Mouse (Mus musculus) c-Kit-negative CD71-positive TER-119-positive erythroid progenitor cells, embryonic 14.5 days (primary cell): Measurements from ENCODE around the gene Knop1.

ENCODE experiments used
- DNase-seq: peaks from one replicate; pipeline ENCODE4 v3.0.0-alpha.2; 2013; ENCODE audit warnings: low read depth, low spot score

Knop1 gene

DNA sequence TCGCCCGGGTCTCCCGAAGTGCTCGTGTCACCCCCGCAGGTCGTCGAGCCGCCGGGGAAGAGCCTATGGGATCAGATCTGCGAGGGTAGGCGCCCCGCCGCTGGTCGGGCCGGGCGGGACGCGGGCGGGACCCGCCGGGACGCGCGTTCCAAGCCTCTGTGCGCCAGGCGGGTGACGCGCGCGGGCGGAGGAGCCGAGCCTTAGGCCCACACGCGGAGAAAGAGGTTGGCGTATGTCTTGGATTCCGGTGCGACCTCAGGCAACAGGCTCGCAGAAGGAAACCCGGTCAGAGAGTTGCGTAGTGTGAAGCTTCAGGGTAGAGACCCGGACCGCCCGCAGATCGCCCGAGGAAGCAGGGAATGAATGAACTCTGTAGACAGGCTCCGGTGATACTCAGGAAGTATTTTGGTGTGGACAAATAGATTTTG is at the start of gene Knop1:
Knop1 (minus strand) TSS at position 378 of the 428 bp plus-strand sequence.
- no peak for DNase-seq

DNA sequence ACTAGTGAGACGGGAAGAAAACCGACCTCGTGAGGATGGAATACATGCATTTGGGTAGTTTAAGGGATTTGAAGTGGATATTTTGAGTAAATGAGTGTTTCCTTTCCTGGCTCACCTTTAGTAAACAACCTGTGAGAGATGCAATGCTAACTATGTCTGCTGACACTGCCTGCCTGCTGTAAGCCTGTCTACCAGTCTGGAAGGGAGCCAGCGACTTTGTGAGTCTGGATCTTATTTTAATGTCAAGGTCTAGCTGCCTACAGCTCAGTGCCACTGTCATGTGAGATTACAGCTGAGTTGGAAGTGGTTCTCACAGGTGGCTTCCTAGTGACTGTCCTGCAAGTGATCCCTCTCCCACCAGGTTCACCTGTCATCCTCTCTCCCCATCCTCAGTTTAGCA is 48.5 kb upstream of the Knop1 start:
- no peak for DNase-seq

DNA sequence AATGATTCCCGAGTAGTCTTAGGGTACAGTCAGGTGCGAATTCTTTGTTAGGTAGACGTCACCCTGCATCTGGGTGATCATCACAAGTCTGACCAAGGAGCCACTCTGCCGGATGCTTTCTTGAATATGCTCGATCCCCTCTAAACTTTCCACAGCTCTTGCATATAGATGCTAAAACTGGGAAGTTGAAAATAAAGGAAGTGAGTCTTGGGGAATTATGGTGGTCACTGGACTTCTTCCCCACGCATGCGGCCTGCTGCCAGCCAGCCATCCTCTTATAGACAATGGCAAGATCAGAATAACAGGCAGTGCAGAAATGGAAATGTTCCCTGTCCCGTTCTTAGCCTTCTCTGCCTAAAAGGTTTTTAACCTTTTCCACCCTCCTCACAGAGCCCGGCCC is 47.8 kb upstream of the Knop1 start:
- no peak for DNase-seq

DNA sequence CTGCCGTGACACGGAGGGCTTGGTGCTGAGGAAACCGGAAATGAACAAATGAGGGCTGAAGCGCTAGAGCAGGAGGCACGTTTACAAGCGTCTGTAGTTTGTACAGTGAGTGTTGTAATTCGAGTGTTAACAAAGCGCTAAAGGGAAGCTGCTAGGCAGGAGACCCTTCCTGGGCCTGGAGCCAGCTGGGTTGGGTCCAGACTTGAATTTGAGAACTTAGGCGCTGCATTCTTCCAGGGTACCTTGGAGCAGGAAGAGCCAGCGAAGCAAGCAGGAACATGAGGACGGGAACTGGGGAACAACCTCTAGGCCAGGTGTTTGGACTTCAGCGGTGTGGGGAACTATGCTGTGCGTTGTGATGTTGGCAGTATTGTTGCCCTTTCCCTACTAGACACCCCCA is 46.9 kb upstream of the Knop1 start:
- DNase-seq, result no peak

DNA sequence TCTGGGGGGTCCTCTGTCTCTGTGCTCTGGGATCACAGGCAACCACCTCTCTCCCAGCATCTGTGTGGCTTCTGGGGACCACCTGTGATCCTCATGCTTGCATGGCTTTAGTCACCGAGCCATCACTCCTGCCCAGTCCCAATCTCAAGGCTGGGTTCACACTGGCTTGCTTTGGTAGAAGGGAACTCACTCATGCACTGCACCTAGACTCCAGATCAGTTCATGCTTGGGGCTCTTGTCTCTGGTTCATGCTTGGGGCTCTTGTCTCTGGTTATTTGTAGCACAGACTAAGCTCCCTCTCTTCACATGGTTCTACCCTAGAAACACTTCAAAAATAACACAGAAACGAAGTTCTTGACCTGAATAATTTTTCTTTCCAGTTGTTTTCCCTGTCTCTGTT is 44.0 kb upstream of the Knop1 start:
- DNase-seq, result no peak

DNA sequence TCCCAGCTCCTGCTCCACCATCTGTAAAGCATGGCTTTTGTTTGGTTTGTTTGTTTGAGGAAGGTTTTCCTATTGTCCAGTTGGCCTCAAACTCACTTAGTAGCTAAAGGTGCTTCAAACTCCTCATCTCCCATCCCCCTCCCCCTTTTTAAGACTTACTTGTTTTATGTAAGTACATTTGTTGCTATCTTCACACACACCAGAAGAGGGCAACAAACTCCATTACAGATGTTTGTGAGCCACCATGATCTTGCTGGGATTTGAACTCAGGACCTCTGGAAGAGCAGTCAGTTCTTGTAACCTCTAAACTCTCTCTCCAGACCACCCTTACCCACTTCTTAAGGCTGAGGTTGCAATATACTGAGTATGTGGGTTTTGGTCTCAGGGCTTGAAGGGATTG is 42.0 kb upstream of the Knop1 start:
- DNase-seq, result no peak

DNA sequence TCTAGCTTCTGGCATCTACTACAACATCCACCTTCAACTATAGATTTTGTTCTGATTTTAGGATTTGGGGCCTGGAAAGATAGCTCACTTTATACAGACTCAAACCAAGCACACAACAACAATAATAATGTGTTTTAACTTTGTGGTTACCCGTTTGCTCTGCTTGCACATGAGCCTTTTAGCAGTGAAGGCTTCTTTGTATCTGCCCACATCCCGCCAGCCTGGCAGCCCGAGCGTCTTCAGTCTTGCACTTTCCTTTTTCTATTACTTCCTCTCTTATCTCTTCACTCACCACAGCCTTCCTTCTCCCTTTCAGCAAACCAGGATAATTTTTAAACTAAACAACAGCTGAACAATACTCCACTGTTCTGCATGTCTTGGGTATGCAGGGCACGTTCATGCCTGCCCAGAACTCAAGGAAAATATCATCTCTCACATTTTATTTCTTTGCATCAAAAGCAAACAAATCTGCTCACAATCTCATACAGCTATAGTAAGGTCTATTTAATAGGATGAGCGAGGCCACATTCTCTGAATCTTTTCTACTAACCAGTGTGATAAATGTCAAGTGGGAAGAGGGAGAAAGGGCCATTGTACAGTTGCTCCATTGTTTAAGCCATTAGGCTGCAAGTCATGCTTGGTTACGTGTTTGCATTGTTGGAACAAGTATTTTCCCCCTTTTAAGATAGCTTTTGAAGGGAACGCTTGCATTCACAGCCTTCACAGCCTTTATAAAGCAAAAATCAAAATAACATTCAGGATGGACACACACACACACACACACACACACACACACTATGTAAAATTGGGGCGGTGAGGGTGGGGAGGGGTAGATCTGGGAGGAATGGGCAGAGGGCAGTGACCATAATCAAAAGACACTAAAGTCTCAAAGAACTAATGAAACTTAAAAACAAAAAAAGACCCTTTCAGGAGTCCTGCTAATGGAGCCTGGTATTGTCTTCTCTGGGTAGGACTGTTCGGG is 39.7 kb upstream of the Knop1 start:
- no peak for DNase-seq

DNA sequence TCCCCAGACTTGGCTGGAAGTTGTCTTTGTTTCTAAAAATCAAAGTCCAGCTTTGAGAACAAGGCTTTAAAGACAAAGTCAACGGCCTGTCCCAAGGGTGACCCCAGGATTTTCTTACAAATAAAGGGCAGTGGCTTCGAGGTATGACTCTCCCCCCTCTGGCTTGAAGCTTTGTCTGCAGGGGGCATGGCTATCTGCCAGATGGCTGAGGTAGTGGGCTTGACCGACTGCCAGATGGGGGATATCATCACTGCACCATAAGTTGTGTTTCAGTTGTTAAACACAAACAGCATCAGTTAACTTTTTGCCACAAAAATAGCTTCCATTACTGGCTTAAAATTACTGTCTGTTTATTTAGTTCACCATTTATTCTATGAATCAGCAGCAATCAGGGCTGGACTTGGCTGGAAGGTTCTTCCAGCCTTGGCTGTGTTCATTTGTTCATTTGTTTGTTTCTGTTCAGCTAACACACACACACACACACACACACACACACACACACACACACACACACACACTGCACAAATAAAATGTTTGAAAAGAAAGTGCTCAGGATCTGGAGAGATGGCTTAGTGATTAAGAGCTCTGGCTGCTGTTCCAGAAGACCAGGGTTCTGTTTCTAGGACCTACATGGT is 33.1 kb upstream of the Knop1 start:
- no peak for DNase-seq

DNA sequence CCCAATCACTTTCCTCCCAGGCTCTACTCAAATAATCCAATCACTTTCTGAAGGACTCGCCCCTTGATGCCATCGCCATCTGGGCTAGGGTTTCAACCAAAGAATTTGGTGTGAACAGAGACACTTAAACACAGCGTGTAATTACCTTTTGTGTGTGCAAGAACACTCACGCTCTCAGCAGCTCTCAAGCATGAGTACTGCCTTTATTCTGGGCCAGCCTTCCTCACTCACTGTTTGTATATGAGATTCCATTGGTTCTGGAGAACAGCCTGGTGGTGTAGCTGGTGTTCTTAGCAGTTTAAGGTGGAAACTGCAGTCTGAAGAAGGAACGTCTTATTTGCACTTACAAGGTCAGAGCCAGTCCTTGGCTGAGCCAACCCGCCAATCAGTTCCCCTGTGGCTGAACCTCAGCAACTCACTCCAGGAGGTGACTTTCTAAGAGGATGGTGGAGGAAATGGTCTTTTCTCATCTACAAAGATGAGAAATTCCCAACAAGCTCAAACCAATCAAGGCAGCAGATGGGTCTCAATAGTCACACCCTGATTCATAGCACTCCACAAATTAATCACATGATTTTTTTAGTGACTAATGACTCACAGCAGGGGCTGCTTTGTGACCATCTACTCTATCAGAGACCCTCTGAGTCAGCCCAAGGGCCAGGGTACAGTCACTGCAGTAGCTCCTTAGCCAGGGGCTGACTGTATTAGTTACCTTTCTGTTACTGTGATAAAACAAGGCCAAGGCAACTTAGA is 31.4 kb upstream of the Knop1 start:
- DNase-seq, result no peak

DNA sequence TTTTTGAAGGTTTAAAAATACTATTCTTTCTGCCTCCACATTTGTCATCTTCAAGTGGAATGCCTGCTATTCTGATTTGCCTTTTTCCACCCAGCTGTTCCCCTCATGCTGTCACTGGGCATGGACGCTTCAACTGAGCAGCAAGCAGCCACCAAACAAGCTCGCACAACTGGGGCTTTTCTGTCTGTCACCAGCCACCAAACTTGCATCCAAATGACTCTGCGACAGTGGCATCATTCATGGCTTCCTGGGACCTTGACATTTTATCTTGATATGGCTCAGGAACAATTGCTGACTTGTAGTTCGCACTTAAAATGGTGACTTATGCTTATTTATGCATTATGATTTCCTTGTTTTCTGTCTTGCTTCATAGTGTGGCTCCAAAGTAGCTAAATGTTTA is 28.9 kb upstream of the Knop1 start:
- DNase-seq, result no peak

DNA sequence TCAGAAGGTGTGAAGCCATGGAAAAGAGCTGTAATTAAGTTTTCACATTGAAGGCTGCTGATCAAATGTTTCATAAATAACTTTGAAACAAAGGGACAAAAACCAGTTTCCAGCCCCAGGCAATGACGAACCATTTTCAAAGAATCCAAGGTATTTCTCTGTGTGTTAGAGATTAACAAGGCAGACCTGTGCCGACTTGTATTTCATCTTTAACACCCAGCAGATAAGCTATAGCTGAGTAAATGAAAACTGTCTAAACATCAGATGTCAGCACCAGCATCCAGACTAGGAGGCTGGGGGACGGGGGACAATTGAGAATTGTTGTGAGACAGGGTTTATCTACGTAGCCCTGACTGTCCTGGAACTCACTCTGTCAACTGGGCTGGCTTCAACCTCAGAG is 27.9 kb upstream of the Knop1 start:
- no peak for DNase-seq

DNA sequence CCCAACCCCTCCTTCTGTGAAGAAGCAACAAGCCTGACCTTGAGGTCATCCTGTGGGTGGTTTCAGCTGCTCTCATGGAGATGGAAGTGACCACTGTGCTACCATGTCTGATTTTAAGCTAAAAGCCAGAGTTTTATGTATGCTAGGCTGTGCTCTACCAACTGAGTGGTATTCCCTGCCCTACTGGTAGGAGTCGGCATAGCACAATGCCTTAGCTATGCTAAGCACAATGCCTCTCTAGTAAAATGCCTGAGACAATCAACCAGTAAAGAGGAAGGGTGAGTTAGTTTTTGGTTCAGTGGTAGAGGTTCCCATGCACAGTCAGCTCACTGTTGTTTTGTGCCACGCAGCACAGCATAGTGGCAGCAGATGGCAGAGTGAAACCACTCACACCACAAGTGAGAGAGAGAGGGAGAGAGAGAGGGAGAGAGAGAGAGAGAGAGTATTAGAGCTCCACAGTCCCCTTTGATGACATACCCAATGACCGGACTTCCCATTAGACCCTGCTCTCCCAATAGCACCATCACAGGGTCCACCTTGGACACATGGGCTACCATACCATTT is 23.5 kb upstream of the Knop1 start:
- DNase-seq, result no peak

DNA sequence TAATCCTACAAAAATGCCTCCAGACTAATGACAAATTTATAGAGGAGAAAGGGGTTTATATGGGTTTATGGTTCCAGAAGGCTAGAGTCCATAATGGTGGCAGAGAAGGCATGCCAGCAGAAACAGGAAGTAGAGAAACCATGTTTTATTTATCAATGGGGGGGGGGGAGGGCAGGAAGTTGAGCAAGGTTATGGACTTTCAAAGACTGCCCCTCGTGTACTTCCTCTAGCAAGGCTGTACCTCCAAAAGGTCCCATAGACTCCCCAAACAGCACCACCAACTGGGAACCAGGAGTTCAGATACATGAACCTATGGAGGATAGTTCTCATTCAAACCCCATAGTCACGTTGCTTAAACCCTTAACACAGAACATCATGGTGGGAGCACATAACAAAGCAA is 9.3 kb upstream of the Knop1 start:
- DNase-seq, result no peak

DNA sequence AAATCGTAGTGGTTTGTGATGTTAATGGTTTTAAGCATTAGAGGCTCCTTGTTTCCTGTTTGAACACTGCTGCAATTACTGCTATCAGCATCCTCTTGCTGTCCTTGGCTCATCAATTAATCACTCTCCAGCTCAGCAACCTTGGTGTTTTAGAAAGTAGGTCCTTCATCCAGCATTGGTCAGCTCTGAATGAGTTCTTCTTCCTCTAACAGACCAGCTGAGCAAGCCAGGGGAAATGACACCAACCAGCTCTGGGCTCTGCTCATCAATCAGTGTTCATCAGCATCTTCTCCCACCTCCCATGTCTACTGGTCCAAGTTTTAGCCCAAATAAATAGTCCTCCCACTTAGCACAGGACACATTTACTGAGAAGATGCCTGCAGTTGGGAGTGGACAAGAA is 2.6 kb upstream of the Knop1 start:
- DNase-seq, result no peak

DNA sequence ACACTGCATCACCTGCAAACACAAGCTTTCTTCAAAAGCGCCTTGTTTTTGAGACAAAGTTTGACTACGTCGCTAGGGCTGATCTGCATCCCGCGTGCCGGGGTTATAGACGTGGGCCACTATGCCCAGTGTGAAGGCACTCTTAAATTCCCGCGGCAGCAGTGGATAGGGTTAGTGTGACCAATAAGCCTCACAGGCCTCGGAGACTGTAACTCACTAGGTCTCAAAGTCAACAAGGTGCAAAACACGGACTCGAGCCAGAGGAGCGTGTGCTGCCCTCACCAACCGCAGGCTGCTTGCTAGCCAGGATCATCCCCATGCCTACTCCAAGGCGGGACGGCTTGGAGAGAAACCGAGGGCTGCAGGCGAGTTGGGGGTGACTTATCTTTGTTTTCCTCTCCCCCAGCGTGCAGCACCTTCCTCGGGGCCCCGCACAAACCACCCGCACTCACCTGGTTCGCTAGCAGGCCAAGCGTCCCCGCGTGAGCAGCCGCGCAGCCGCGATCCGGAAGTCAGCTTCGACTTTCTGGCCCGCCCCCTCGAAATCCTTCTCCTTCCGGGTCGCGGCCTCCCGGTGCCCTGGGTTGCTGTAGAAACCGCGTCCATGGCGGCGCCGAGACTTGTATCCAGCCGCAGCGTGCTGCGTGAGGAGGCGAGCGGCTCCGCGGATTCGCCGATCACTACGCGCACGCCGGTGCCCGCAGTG is 730 bp downstream of the Knop1 start, which contains the start of gene Iqck:
Iqck (plus strand) TSS at position 582 of the 706 bp plus-strand sequence.
- DNase-seq, result peak; percentile 70

DNA sequence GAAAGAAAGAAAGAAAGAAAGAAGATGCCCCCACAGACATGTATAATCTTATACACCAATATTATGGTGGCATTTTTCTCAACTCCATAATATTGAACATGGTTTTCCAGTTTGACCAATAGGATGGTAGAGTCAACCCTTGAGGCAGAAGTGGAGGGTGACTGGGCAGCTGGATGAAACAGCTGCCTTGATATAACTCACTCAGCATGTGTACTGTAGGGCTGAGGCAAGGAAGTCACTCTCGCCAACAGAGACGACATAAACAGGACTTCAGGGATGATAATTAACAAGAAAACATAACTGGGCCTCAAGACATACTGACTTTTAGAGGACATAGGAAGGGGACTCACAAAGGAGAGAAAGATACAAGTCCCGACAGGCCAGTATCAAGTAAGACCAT is 1.4 kb downstream of the Knop1 start:
- no peak for DNase-seq

DNA sequence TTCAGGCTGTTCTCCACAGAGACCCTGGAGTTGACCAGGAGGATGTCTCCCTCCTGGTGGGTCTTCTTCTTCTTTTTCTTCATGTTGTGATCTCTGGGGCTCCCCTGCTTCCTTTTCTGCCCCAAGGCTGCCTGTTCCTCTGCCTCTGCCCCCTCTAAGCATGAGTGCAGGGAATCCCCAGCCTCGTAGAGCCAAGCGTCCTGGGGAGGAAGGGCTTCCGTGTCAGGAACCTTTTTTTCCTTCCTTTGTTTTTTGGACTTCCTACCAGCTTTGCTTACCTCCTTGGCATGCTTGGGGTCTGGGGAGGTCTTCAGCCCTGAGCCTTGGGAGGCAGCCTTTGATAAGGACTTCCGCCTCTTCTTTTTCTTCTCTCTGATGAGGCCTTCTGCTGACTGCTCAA is 3.4 kb downstream of the Knop1 start:
- DNase-seq, result no peak

DNA sequence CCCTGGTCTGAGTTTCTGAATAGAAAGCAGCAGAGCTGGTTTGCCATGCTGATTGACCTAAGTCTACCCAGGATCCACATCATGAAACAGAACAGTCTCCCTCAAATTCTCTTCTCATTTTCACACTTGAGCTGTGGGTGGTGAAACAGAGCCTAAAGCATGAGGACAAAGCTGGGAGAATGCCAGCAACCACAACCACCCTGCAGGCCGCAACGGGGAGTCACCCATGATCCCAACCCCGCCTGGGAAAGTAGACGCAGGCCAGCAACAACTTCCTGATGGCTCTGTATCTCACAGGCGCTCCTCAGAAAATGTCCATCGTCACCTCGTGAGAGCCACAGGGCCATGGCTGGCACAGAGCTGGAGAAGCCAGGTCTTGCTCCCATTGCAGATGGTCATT is 4.5 kb downstream of the Knop1 start:
- no peak for DNase-seq

DNA sequence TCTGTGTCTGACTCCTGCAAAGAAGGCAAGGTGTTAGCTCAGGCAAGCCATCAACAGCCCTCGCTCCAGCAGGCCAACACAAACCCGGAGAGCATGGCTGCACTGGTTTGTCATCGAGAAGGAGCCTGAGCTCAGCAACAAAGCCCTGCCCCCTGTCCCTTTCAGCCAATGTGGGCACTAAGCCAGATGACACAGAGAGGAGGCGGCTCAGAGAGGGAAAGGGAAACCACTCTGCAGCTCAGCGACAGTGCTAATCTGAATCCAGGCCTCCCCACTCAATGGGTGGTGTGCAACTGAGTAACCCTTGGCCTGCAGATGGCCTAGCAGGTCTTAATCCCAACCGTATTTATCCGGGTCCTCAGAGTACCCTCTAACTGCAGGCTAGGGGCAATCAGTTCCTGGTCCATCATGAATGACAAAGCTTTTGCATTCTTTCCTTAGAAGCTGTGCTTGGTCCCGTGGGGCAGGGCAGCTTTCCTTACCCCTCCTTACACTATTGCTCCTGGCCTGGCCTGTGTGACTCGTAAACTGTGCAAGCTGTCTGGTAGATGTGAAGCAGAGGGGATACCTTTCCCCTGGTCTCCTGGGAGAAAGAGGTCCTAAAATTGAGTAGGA is 5.3 kb downstream of the Knop1 start:
- DNase-seq, result no peak

DNA sequence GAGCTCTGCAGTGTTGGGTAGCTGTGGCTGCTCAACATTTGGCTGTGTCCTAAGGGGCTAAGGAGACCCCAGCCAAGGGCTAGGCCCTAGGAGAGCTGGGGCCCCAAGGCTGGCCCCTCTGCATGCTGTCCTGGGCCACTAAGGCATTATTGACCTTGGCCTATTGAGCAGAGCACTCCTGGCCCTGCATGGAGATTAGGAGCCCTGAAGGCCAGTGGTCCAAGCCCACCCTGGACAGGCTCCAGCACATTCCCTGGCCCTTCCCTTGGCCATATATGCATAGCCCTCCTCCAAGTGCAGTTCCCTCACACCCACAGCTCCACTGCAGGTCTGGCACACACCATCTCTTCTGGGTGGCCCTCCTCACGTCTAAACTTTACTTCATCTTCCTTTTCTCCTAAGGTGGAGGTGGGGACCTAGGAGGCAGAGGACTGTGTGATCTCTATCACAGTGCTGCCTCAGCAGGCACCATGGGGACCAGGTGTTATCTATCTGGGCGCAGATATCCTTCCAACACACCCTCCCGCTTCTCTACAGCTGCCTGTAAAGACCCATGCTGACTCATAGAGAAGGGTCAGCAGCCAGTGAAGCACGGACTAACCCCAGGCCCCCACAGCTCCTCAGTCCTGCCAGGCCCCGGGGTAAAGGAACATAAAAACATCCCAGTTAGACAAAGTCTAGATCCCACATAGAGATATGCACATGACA is 6.4 kb downstream of the Knop1 start:
- no peak for DNase-seq
